16 mouse cellular contexts compared by ENCODE assay signal in the genomic region with DNA sequence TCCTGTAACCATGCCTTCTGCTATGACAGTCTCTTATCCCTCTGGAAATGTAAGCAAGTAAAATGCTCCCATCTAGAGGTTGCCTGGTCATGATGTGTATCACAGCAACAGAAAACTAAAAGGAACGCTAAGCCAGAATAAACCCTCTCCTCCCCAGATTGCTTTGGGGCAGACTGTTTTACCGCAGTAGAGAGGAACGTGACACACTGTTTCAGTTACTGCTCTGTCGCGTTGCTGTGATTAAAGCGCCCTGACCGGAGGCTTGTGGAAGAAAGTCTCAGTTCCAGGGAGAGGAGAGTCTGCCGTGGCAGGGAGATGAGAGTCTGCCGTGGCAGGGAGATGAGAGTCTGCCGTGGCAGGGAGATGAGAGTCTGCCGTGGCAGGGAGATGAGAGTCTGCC. TPM values are rescaled to one million over a fixed set of nuclear protein-coding genes. Genes with fewer than 3 reads are reported as not detected.
A peak's percentile ranks its signal among the peaks of the same experiment; 100 is the strongest.
DNase-seq lines count a peak whose midpoint lies in the region; ATAC-seq and TF ChIP-seq lines count a peak whose summit lies in the region.
"Had no signal": no experiment of that assay in that cellular context is flagged by ENCODE, and none has a peak within 500 bp of the region (broad histone marks: within the 10 kb centered on the region; RNA-seq: fewer than 3 reads in every experiment).

No protein-coding gene starts in this region.

- no peak overlapping the region for H3K4me3 ChIP-seq in heart, embryonic 14.5 days (ENCODE audit: control insufficient read depth in 1 of 2, insufficient read depth in 1 of 2, low read depth in 1 of 2, low read length in 2 of 2)
- peak overlapping the region; percentile 22 for H3K4me3 ChIP-seq in left cerebral cortex, adult 2 months
- H3K4me3 ChIP-seq in embryonic facial prominence, embryonic 15.5 days (replicated peaks), result no peak overlapping the region; the same call in 1 of the 2 replicates
- H3K4me3 ChIP-seq: liver, embryonic 13.5 days had no signal

- H3K9ac ChIP-seq in heart, embryonic 14.5 days (ENCODE audit: low read length), result no peak overlapping the region
- no peak overlapping the region for H3K9ac ChIP-seq in embryonic facial prominence, embryonic 15.5 days
- H3K9ac ChIP-seq: liver, embryonic 13.5 days had no signal

- H3K27ac ChIP-seq in heart, embryonic 14.5 days (replicated peaks in 1 of 2; ENCODE audit: control insufficient read depth in 1 of 2, insufficient read depth in 1 of 2, low read depth in 2 of 2, low read length in 2 of 2), result peak overlapping the region in 1 of 2 experiments; percentile 23; a peak in 1 of 4 replicates
- H3K27ac ChIP-seq in left cerebral cortex, adult 2 months, result 0 out of 2 replicates have a peak overlapping the region, but pooled peaks have one; percentile 4
- no peak overlapping the region for H3K27ac ChIP-seq in embryonic facial prominence, embryonic 15.5 days (replicated peaks)
- H3K27ac ChIP-seq: liver, embryonic 13.5 days had no signal

- 58% methylated on average over 11 of the region's 11 CpGs for WGBS in heart, embryonic 14.5 days
- 20% methylated on average over 11 of the region's 11 CpGs for WGBS in embryonic facial prominence, embryonic 15.5 days

- ATAC-seq in heart, embryonic 14.5 days (ENCODE audit: insufficient number of reproducible peaks, insufficient read depth, low FRiP score, low read depth), result no peak
- ATAC-seq in embryonic facial prominence, embryonic 15.5 days (ENCODE audit: insufficient number of reproducible peaks, low FRiP score, low TSS enrichment, low read depth), result no peak

- no peaks in the 10 kb centered on the region for H3K27me3 ChIP-seq in heart, embryonic 14.5 days (ENCODE audit: control insufficient read depth, insufficient read depth, low read length)
- H3K27me3 ChIP-seq in embryonic facial prominence, embryonic 15.5 days, result no peaks in the 10 kb centered on the region
- H3K27me3 ChIP-seq: CH12.LX; liver, embryonic 13.5 days had no signal

- TF ChIP-seq CTCF in left cerebral cortex, adult 2 months (IDR thresholded peaks at IDR 0.05), result no peak; the same call in 1 of the 2 replicates

- H3K4me1 ChIP-seq in heart, embryonic 14.5 days (ENCODE audit: control insufficient read depth in 2 of 2, insufficient read depth in 2 of 2, low read length in 2 of 2), result peaks cover 0 to 14% of the 10 kb centered on the region in 2 experiments; a peak in 2 of 4 replicates
- peaks cover 12% of the 10 kb centered on the region; the same call in 1 of the 2 replicates for H3K4me1 ChIP-seq in embryonic facial prominence, embryonic 15.5 days

- H3K4me2 ChIP-seq in heart, embryonic 14.5 days (ENCODE audit: low read length), result peak overlapping the region; percentile 32
- peak overlapping the region; percentile 27; the same call in 1 of the 2 replicates for H3K4me2 ChIP-seq in embryonic facial prominence, embryonic 15.5 days (replicated peaks)
- H3K4me2 ChIP-seq: liver, embryonic 13.5 days had no signal

- peak; percentile 13 to 15 for DNase-seq in cerebellum, adult 18-20 months
- DNase-seq in cerebellum, postnatal 4 days (ENCODE audit: low spot score in 2 of 2), result no peak
- no peak for DNase-seq in heart, postnatal 36 days
- no peak for DNase-seq in left cerebral cortex, adult 2 months (ENCODE audit: extremely low spot score in 1 of 2, low spot score in 2 of 2)
- DNase-seq in left cerebral cortex, postnatal 4 days, result no peak
- DNase-seq in right cerebral cortex, postnatal 25 days, result no peak
- DNase-seq: adrenal gland, postnatal 14 days; gastrocnemius, postnatal 36 days; heart, postnatal 4 days; kidney, adult 11 months; kidney, postnatal 14 days; liver, embryonic 13.5 days; thymus, postnatal 4 days had no signal

- H3K36me3 ChIP-seq in heart, embryonic 14.5 days (ENCODE audit: control insufficient read depth, insufficient read depth, low read length), result no peaks in the 10 kb centered on the region
- H3K36me3 ChIP-seq in embryonic facial prominence, embryonic 15.5 days, result no peaks in the 10 kb centered on the region
- H3K36me3 ChIP-seq: liver, embryonic 13.5 days had no signal

- no peaks in the 10 kb centered on the region for H3K9me3 ChIP-seq in heart, embryonic 14.5 days (ENCODE audit: control insufficient read depth, low read length)
- no peaks in the 10 kb centered on the region for H3K9me3 ChIP-seq in embryonic facial prominence, embryonic 15.5 days (replicated peaks)
- H3K9me3 ChIP-seq: liver, embryonic 13.5 days had no signal

- intact Hi-C loops in heart, postnatal 36 days (cut with DNase I), result no loop called here
- intact Hi-C loops in left cerebral cortex, adult 2 months (cut with DNase I), result loop anchor here (1.0 to 5.0 kb wide), 2 partner anchors 13 to 51 kb away; no protein-coding TSS in a partner anchor
- intact Hi-C loops in left cerebral cortex, postnatal 4 days (cut with DNase I), result no loop called here

RNA-seq across cellular contexts. Expression of gene Abl2, which starts 22.6 kb away (rescaled TPM):
- polyA plus RNA-seq in heart, embryonic 14.5 days (2014; fragmentation: Nextera tagmentation; extraction: Ambion mirVana), result 3.7 and 4.2 TPM in 2 replicates
- 10 to 100 TPM; 21.0 to 21.5 TPM for total RNA-seq in heart, postnatal 36 days (2021)
- total RNA-seq in left cerebral cortex, adult 2 months (2021), result 10 to 100 TPM; 63.5 to 73.9 TPM
- 10 to 100 TPM; 58.2 to 60.2 TPM for total RNA-seq in left cerebral cortex, postnatal 4 days (2021)
- polyA plus RNA-seq in embryonic facial prominence, embryonic 15.5 days (2015; fragmentation: Nextera tagmentation; extraction: Ambion mirVana), result 4.0 and 4.5 TPM in 2 replicates

RNA-seq across cellular contexts. Expression of gene Gm10031, which starts 57.3 kb away (rescaled TPM):
- polyA plus RNA-seq in heart, embryonic 14.5 days (2014; fragmentation: Nextera tagmentation; extraction: Ambion mirVana), result 0.74 and 0.82 TPM in 2 replicates
- total RNA-seq in heart, postnatal 36 days (2021), result 10 to 100 TPM; 48.9 to 51.9 TPM
- total RNA-seq in left cerebral cortex, adult 2 months (2021), result 10 to 100 TPM; 43.3 to 44.5 TPM
- total RNA-seq in left cerebral cortex, postnatal 4 days (2021), result 10 to 100 TPM; 50.2 to 54.7 TPM
- 0.53 and 0.93 TPM in 2 replicates for polyA plus RNA-seq in embryonic facial prominence, embryonic 15.5 days (2015; fragmentation: Nextera tagmentation; extraction: Ambion mirVana)

Comparison
In these comparisons a context has a peak if more than half of its experiments do, and no peak if none do; other contexts are left out.
1. DNase-seq: peak in cerebellum, adult 18-20 months (2 of 2); none in cerebellum, postnatal 4 days (0 of 2), heart, postnatal 36 days (0 of 2), left cerebral cortex, adult 2 months (0 of 2), left cerebral cortex, postnatal 4 days (single experiment) and right cerebral cortex, postnatal 25 days (single experiment).